Mouse (Mus musculus): ENCODE data around the gene Myzap.

Myzap gene

DNA sequence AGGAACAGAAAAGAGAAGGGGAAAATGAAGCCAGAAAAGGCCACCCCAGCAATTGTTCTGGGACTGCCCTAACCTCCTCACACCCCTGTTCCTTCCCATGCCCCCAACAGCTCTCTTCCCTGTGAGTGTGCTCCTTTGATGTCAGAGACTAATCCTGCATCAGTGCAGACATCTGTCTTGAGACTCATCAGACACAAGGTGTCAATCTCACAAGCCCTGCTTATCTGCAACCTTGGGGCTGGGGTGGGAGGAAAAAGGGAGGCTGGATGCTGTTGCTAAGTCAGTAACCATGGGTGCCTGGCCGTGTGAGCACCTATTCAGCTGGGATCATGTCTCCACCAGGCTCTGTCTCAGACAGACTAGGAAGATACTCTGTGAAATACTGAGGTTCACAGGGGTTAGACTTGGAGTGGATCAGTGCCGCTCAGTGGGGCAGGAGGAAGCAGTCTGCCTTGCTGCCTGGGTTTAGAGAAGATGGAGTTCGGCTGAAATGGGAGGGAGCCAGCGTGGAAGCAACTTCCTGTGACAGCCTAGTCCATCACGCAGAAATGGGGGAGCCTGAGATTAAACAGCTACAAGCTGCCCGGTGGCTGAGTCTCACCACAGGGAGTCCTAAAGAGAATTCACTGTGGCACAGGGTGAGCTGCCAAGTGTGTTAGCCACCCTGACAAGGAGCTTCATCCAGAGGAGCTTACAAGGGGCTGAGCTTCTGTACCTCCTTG, 12.9 kb upstream of the Myzap start:
- no peak for DNase-seq (ENCODE audit: low spot score in 2 of 2)

DNA sequence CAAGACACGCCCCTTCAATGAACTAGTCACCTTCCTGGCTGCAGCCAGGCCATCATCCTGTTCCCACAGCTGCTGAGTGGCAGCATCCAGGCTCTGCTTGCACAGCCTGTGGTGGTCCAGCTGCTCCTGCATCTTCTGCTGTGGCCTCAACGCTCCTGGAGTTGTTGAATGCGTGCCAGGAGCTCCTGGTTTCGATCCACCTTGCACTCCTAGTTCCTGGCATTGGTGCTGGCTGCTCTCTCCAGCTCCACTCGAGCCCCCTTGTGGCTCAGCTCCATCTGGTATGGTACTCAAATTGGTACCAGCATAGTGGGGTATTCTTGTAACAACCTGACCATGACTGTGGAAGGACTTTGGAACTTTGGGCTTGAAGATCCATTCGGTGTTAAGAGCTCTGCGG, 7.7 kb upstream of the Myzap start:
- no peak for DNase-seq (ENCODE audit: low spot score in 2 of 2)

DNA sequence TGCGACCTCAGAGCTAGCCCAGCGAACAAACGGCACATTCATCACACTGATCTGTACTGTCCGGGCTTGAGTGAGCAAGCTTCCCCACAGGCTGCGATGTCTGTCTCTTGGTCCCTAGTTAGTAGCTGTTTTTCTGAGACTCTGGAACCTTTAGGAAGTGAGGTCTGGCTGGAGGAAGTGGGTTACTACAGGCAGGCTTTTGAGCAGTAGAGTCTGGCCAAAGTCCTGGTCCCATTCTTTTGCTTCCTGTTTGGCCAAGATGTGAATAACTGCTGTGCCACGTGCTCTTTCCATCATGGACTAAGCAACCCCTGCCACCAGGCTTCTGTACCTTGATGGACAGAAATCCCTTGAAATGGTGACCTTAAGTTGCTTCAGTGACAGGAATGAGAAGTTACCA, 4.7 kb upstream of the Myzap start:
- DNase-seq (ENCODE audit: low spot score in 2 of 2) = no peak

DNA sequence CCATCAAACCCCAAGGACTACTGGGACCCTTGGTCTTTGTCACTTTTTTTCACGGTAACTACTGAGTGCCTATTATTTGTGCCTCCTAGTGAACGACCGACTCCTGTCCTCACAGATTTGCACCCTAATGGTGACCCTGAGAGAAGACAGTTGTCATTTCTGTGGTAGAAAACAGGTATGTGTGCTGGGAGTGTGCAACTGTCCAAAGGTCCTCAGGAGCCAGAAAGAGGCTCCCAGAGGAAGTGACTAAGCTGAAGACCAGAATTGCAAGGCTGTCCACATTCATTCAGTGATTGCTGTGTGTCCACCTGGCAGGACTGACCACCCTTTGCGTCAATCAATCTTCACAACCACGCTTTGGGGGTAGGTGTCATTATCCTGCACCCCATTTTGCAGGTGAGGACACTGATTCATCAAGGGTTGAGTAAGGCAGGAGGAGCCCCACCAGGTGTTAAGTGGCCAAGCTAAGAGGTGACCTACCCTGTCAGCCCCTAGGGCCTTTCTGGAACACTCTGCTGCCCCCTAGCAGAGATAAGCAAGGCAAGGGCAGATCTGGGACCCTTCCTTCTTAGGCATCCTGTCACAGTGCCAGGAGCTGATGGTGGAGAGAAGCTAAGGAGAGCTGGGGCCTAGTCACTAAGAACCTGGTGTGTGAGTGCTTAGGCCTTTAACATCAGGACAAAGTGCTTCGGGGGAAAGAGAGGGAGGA, 571 bp upstream of the Myzap start:
- no peak for DNase-seq (ENCODE audit: low spot score in 2 of 2)

DNA sequence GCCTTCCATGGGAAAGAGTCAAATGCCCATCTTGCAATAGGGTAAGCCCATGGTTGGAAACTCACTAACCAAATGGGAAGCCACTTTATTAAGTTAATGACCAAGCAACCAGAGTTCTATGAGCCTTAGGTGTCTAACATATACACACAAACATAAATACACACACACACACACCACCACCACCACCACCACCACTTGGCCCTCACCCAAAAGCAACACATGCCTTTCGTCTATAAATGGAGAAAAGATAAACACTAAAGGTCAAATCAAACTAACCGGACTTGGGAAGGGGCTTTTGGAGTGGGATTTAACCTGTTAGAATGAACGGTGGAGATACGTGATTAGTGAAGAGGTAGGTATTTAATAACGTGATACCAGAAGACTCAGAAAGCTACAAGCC, 1.1 kb downstream of the Myzap start:
- DNase-seq (ENCODE audit: low spot score in 2 of 2) = no peak

DNA sequence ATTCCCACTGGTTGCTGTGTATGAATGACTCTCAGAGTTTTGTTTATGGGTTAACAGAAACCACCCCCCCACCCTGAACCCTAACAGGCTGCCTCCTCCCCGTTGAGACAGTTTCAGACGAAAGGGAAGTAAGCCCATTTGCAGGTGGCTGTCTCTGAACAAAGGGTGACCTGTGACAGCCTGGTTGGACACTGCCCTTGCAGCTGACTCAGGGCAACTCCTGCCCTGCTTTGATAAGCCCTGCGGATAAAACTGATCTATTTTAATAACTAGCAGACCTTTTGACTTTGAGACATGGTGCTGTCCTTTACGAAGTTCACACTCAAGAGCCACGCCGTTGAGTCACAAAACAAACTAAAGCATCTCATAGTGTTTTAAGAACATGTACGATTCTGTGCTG, 2.4 kb downstream of the Myzap start:
- DNase-seq (ENCODE audit: low spot score in 2 of 2) = no peak

DNA sequence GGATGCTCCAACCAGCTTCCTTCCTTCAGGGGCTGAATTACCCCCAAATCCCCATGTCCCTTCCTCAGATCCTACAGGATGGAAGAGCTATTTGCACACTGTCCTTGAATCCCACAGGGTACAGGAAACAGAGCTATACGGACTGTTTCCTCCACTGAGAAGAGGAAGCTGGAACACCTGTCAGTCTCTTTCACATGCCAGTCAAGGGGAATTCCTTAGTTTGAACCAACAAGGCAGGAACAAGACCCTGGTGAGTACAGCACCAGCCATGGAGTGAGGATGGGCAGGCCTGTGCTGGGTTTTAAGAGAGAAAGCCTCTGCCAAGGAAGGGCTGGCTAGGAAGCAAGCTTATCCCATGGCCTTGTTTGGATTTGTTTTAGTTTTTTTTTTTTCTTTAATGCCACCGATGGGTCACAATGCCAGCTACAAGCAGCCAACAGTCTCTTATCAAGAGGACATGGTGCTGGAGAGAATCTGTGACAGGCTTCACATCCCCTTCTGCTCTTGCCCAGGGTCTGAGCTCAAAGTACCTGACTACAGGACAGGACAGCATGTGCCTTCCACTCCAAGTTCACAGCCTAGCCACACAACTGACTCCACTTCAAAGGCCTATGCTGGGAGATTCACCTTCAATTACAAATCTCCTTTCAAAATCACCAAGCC, 3.1 kb downstream of the Myzap start:
- no peak for DNase-seq (ENCODE audit: low spot score in 2 of 2)

DNA sequence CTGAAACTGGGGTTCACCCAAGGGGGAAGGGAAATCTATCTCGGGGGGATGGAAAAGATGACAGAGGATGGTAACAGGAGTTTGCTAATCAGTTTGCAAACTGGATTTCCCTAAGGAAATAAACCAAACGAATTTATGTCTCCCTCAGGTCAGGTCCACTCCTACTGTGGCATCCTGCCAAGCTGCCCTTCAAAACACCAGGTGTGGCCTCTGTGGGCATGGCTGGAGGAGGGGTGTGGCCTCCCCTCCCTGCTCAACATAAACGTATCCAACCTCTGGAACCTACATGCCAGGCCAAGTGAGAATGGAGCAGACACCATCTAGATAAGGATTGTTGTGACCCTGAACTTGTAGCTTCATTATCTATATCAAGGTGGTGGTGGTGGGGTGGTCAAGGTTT, 5.8 kb downstream of the Myzap start:
- no peak for DNase-seq (ENCODE audit: low spot score in 2 of 2)

DNA sequence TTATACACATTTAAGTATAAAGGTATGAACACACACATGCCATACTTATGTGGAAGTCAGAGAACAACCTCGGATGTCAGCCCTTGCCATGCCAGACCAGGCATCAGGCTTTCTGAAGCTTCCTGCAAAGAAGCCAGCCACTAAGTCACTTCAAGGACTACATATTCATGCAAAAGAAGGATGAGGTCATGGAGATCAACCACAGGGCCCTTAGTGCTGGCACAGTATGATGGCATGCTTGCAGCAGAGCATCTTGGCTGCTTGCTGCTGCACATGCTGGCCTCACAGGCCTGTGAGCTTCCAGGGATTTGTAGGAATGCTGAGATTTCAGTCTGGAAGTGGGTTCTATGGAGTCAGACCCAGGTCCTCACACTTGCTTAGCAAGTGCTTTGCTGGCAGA, 9.4 kb downstream of the Myzap start:
- DNase-seq (ENCODE audit: low spot score in 2 of 2) = no peak

DNA sequence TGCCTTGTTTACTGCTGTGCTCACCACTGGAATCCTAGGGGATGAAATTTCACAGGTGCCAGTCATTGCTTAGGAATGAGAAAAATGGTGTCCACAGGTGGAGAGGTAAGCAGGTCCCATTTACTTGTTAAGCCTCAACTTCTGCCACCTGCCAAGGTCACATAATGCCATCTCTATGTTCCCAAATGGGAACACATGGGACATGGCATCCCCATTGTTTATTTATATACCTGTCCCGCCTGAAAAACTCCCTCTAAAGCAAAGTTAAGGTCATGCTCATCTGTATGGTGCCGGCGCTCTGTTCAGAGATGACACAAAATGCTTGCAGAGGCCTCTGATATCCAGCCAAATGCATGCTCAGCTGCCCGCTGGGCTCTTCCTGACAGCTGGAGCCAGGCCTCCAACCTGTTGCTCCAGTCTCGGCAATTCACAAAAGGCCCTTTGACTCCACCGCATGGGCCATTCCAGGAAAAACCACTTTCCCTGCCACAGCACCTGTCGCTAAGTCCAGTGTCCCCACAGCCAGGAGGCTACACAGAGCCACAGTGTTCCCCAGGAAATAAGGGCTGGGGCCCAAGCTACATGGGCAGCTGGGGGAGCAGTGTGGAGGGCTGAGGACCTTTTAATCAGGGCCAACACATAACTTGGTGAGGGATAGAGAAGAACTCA, 13.1 kb downstream of the Myzap start:
- peak; percentile 62 to 63 for DNase-seq (ENCODE audit: low spot score in 2 of 2)

DNA sequence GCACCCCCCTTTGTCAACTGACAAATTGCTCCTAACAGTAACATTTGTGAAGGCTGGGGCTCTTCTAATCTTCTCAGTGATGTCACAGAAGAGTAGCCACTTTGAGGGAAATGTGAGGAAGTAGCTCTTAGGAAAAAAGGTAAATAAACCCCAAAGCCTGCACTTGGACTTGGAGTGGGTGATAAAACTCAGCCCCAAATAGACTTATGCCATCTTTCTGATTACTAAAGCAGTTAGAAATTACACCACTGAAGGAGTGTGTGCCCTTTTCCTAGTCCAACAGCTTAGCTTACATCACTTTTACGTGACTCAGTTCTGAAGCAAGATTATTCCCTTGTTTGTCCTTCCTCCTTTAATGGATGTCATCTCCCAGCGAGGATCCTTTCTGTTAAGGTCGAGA, 17.7 kb downstream of the Myzap start:
- DNase-seq (ENCODE audit: low spot score in 2 of 2) = no peak

DNA sequence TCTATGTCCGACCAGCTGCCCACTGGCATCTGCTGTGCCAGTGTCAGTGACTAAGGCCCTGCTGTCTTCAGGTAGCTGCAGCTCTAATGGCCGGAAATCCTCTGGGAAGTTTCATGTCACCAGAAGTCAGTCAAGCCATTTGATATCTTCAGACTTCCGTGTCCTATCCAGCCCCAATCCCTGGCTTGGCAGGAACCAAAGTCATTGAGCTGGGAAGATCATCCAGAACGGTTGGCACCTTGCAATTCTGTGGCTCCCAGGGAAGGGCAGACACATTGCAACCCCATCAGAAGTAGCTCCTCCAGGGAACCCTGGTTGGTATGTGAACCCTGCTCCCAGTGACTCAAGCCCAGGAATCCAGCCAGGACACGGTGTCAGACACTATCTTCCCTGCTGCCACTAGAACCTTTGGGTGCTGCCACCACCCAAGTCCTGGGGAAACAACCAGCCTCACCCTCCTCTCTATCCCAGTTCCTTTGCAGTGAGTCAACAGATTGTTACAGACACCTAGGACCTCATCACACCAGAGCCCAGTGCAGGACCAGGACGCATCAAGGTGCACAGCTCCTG, 18.3 kb downstream of the Myzap start:
- DNase-seq (ENCODE audit: low spot score in 2 of 2) = no peak

DNA sequence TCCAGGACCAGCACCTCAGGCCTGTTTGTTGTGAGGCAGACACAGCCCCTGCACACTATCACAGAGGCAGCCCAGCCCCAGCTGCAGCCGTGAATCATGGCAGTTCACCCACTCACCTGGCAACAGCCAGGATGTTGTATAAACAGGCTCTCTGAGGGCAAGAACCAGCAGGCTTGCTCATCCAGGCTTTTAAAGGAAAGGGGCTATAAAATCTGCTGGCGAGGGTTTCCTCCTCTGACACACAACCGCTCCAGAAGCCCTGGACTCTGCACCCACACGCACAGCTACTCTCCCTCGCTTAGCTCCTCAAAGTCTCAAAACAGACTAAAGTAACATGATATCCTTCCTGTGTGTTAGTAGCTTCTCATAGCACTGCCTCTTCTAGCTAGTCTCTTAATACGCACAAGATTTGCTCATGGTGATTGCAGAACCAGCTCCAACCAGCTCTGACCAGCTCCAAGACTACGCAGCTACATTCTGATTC, 21.0 kb downstream of the Myzap start:
- DNase-seq (ENCODE audit: low spot score in 2 of 2) = no peak

DNA sequence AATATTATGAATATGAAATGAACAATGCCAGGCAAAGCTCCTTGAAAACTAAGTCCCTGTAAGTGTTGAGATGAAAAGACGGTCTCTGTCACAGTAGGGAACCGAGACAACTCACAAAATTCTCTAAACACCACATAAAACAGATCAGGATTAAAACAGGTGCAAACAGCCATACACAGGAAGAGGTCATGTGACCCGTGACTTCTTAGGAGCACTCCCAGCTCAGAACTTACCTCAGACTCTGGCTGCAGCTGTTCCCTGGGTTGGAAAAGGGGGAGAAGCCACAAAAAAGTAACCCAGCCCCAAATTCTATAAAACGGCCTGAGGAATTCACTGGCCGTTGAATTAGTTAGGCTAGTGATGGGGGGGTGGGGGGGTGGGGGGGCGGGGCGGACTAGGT, 22.0 kb downstream of the Myzap start:
- no peak for DNase-seq (ENCODE audit: low spot score in 2 of 2)

DNA sequence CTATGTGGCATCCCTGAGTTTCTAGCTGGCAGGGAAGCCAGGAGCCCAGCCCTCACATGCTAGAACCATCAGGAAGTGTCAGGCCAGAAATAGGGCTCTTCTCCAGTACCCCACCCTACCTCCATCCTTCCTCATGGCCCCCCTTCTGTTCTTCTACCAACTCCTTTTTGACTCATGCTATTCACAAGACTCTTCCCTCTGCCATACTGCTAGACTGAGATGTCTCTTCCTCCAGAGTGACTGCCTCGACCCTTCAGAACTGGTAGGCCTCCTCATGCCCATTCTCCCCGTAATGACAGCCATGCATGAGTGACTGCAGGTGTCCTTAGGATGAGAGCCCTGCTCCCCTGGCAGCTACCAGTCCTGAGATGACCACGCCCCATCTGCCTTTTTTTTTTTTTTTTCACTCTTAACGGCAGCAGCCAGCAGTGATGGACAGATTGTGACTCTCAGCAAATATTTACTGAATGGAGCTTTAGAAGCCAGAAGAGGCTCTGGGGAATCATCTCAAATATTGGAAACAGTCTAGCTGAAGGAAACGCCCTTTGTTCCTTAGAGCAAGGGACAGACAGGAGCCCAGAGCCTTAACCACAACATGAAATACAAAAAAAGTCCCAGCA, 23.7 kb downstream of the Myzap start:
- DNase-seq (ENCODE audit: low spot score in 2 of 2) = no peak

DNA sequence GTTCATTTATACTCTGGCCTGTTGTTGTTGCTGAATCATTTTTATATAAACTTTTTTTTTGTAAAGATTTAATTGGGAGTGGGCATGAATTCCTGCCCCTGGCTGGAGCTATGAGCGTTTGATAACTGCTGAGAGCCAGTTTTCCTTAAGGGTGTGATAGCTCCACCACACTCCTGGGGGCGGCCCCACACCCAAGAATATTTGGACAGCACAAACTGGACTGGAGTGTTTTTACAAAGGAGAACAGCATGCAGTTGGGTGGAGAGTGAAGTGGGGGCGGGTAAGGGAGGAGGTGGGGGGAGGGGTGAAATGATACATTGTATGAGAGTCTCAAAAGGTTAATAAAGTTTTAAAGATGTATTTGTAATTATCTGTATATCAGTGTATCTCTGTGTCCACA, 24.8 kb downstream of the Myzap start:
- DNase-seq (ENCODE audit: low spot score in 2 of 2) = no peak

DNA sequence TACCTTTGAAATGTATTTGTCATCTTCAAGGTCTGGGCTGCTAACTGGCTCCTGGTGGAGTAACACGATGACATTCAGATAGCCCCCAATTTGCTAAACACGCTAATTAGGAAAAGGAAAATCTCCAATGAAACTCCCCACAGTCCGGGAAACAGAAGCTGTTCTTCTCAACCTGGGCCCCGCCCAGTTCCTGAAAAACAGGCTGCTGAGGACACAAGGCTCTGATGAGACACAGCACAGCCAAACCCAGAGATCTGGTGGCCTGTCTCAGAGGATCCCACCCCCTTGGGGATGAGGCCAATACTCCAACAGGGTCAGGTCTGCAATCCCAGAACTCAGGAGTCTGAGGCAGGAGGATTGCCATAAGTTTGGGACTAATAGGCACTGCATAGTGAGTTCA, 25.4 kb downstream of the Myzap start:
- no peak for DNase-seq (ENCODE audit: low spot score in 2 of 2)

DNA sequence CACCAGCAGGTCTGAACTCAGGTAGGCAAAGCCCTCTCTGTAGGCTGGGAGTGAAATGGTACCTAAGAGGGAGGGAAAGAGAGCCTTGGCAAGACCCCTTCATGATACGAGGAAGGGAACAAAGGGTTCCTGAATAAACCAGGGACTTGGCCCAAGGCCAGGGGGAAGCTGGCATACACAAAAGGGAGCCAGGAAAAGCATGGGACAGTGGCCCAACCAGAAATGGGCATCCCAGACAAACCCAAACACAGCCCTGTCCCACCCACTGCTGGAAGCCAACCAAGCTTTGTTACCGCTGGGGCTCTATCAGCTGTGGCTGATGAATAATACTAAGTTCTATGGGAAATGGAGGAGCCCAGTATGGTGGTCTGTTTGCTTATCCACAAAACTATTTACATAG, 34.4 kb downstream of the Myzap start:
- DNase-seq (ENCODE audit: low spot score in 2 of 2) = peak; percentile 76 to 78

DNA sequence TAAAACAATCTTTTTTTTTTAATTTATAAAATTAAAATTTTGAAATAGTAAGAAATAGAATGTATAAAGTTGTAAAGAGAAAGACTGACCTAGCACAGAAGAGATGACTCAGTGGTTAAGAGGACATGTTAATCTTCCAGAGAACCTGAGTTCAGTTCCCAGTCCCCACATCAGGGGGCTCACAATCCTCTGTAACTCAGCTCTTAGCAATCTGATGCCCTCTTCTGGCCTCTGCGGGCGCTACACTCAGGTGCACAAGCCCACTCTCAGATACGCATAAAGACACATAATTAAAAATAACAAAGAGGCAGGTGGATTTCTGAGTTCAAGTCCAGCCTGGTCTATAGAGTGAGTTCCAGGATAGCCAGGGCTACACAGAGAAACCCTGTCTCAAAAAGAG, 38.2 kb downstream of the Myzap start:
- no peak for DNase-seq (ENCODE audit: low spot score in 2 of 2)

DNA sequence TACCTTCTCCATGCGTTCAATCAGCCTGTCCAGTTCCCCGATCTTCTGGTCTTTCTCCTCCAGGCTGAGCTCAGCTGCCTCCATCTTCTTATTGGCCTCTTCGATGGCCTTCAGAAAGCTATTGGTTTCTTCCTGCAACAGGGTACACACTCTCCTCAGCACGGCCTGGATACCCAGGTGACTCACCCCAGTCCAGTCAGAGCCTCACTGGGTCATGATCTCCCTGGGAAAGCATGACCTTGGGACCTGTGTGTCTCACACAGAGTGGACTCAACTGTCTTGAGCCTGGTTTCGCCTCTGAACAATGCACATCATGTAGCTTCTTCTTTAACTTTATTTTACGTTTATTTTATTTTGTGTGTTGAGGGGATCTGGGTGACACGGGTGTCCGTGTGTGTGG, 42.0 kb downstream of the Myzap start:
- DNase-seq (ENCODE audit: low spot score in 2 of 2) = no peak

DNA sequence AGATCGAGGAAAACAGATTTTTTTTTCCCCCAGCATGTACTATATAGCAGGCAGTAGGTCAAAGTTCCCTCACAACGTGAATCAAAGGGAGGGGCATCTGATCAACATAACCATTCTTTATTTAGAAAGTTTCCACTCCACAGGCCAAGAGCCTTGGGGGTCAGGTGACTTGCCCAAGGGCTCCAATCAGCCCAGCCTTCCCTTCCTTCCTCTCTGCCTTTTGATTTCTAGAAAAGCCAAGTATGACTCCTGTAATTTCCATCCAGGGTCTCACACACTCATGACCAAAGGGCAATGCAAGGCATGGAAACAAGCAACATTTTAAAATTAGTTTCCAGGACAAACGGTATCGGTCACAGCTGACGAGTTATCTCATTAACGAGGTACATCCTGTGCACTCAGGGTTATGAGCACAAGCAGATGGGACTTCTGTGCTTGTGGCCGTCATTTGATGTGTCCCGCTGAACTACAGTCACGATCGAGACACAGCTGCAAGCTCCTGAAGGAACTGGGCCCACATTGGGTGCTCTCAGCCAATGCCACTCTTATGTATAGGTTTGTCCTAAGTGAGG, 44.4 kb downstream of the Myzap start:
- no peak for DNase-seq (ENCODE audit: low spot score in 2 of 2)
